Mouse (Mus musculus) liver, postnatal 0 days (tissue): ENCODE data around the gene Cd200r1. TPM values are rescaled to one million over a fixed set of nuclear protein-coding genes. Genes with fewer than 3 reads are reported as not detected.
"Not testable (repeated sequence)": the region's sequence is repeated elsewhere in the genome, so short reads cannot be mapped to it uniquely, and the experiment has no call there.

ENCODE experiments used
- ATAC-seq: fragments of 200-750 bp; cut with Nextera tagmentation; 2 replicates; pipeline ENCODE4 v1.8.0; 2017; ENCODE audit warnings: mild to moderate bottlenecking, moderate library complexity
- DNase-seq: peaks from one replicate; pipeline ENCODE4 v3.0.0-alpha.2; 2016
- H3K27ac ChIP-seq: fragments of 300-500 bp; sonication (generic); 2 replicates; pipeline ENCODE4 v1.5.1; 2014; ENCODE audit warnings: antibody characterized with exemption, moderate library complexity, mild to moderate bottlenecking, low read depth
- H3K27me3 ChIP-seq: fragments of 300-500 bp; sonication (generic); 2 replicates; pipeline ENCODE4 v1.6.1; 2014; ENCODE audit warnings: low read length, control low read depth, mixed read lengths; ENCODE audit not compliant: insufficient read depth
- H3K36me3 ChIP-seq: fragments of 300-500 bp; sonication (generic); replicated peaks from 2 replicates; pipeline ENCODE4 v1.6.1; 2014; ENCODE audit warnings: mild to moderate bottlenecking, control low read depth, low read length, moderate library complexity, mixed read lengths; ENCODE audit not compliant: insufficient read depth
- H3K4me1 ChIP-seq: fragments of 300-500 bp; sonication (generic); 2 replicates; pipeline ENCODE4 v1.6.1; 2014; ENCODE audit warnings: antibody characterized with exemption, mild to moderate bottlenecking, control low read depth; ENCODE audit not compliant: insufficient read depth
- H3K4me2 ChIP-seq: fragments of 300-500 bp; sonication (generic); 2 replicates; pipeline ENCODE4 v1.6.1; 2014; ENCODE audit warnings: low read depth, mild to moderate bottlenecking, low read length, moderate library complexity, mixed read lengths
- H3K4me3 ChIP-seq: fragments of 300-500 bp; sonication (generic); 2 replicates; pipeline ENCODE4 v1.5.1; 2014; ENCODE audit warnings: low read depth, low read length
- H3K9ac ChIP-seq: fragments of 300-500 bp; sonication (generic); replicated peaks from 2 replicates; pipeline ENCODE4 v1.6.1; 2014; ENCODE audit warnings: mild to moderate bottlenecking, moderate library complexity
- H3K9me3 ChIP-seq: fragments of 300-500 bp; sonication (generic); 2 replicates; pipeline ENCODE4 v1.6.1; 2016; ENCODE audit warnings: mild to moderate bottlenecking, control low read depth, low read length, mixed read lengths
- CTCF ChIP-seq: sonication (generic); IDR thresholded peaks from 2 replicates; pipeline ENCODE4 v1.5.1; 2016; ENCODE audit warnings: antibody characterized with exemption, low read depth
- EP300 ChIP-seq: IDR thresholded peaks from 2 replicates; pipeline ENCODE4 v1.6.1; 2016; ENCODE audit warnings: antibody characterized with exemption, low read depth, mild to moderate bottlenecking
- WGBS: fragments of 180-500 bp; shearing (Covaris S2); extraction: QIAGEN DNeasy Blood & Tissue Kit; methylation state at CpG from one replicate; pipeline ENCODE4 v1.1.7; 2014; ENCODE audit not compliant: insufficient replicate concordance; 5-methylcytosine and 5-hydroxymethylcytosine counted together
- polyA plus RNA-seq: library from polyadenylated mRNA; unstranded; fragments of >200 nt; fragmentation: Nextera tagmentation; extraction: Ambion mirVana; gene quantifications from 2 replicates; pipeline ENCODE4 v1.2.1, GENCODE M21; 2015

The Cd200r1 gene
- polyA plus RNA-seq, 1 experiment from 2014 or later: 4.7 TPM

- H3K27ac ChIP-seq: no peak overlapping the region
- no peaks in the 10 kb centered on the region for H3K4me1 ChIP-seq
- ATAC-seq: no peak
- H3K36me3 ChIP-seq: no peaks in the 10 kb centered on the region
- no peak for DNase-seq
- no peak for TF ChIP-seq EP300
- no peaks in the 10 kb centered on the region for H3K27me3 ChIP-seq
- no peak overlapping the region for H3K4me3 ChIP-seq
- no peak overlapping the region for H3K9ac ChIP-seq
- no peak overlapping the region for H3K4me2 ChIP-seq
- H3K9me3 ChIP-seq: no peaks in the 10 kb centered on the region
Measured at GRCm38 (mm10) chr16:44794416-44794815, 28.9 kb downstream of the Cd200r1 start.

GRCm38 (mm10) chr16:44805976-44806375 is 40.4 kb downstream of the Cd200r1 start:
- Histone ChIP-seq H3K9me3 (no peaks in the 10 kb centered on the region), H3K4me2 (no peak overlapping the region), H3K9ac (no peak overlapping the region), H3K4me3 (no peak overlapping the region), H3K4me1 (no peaks in the 10 kb centered on the region), H3K36me3 (no peaks in the 10 kb centered on the region), H3K27me3 (no peaks in the 10 kb centered on the region), H3K27ac (no peak overlapping the region)
- no peak for ATAC-seq
- no peak for DNase-seq
- TF ChIP-seq CTCF (no peak), EP300 (no peak)

GRCm38 (mm10) chr16:44810223-44810622 is 44.7 kb downstream of the Cd200r1 start:
- not testable (repeated sequence) for H3K27me3 ChIP-seq, H3K4me2 ChIP-seq, H3K4me1 ChIP-seq, DNase-seq, ATAC-seq, H3K9ac ChIP-seq, H3K9me3 ChIP-seq, H3K27ac ChIP-seq, H3K4me3 ChIP-seq, H3K36me3 ChIP-seq
- WGBS: 82% methylated on average over 4 of the region's 4 CpGs

- H3K9me3 ChIP-seq: no peaks in the 10 kb centered on the region
- H3K4me2 ChIP-seq: no peak within 1 kb of the TSS
- WGBS: 52% methylated on average over 3 of the region's 3 CpGs
- no peaks in the 10 kb centered on the region for H3K27me3 ChIP-seq
- no peak within 1 kb of the TSS for H3K27ac ChIP-seq
- no peak for DNase-seq
- no peak for TF ChIP-seq CTCF
- no peak for TF ChIP-seq EP300
- no peaks in the 10 kb centered on the region for H3K36me3 ChIP-seq
- no peak within 1 kb of the TSS for H3K4me3 ChIP-seq
- H3K9ac ChIP-seq: no peak within 1 kb of the TSS
- H3K4me1 ChIP-seq: no peaks in the 10 kb centered on the region
- ATAC-seq: no peak
Measured at GRCm38 (mm10) chr16:44811544-44811943, 46.0 kb downstream of the Cd200r1 start, which contains the start of gene Cd200r4. TSS of gene Cd200r4 (plus strand) at chr16:44811733.

- H3K9me3 ChIP-seq: no peaks in the 10 kb centered on the region
- H3K27ac ChIP-seq: no peak overlapping the region
- H3K4me2 ChIP-seq: no peak overlapping the region
- no peak overlapping the region for H3K4me3 ChIP-seq
- no peaks in the 10 kb centered on the region for H3K4me1 ChIP-seq
- H3K9ac ChIP-seq: no peak overlapping the region
- no peak for TF ChIP-seq CTCF
- TF ChIP-seq EP300: no peak
- DNase-seq (no peak), ATAC-seq (no peak)
- no peaks in the 10 kb centered on the region for H3K36me3 ChIP-seq
- no peaks in the 10 kb centered on the region for H3K27me3 ChIP-seq
- 75% methylated on average over 6 of the region's 6 CpGs for WGBS
Measured at GRCm38 (mm10) chr16:44812468-44813065, 47.0 kb downstream of the Cd200r1 start.

GRCm38 (mm10) chr16:44818010-44818409 is 52.5 kb downstream of the Cd200r1 start:
- H3K9me3 ChIP-seq: no peaks in the 10 kb centered on the region
- H3K27me3 ChIP-seq: no peaks in the 10 kb centered on the region
- no peak overlapping the region for H3K9ac ChIP-seq
- no peaks in the 10 kb centered on the region for H3K36me3 ChIP-seq
- no peak overlapping the region for H3K4me3 ChIP-seq
- DNase-seq (no peak), ATAC-seq (no peak)
- WGBS: 57% methylated on average over 1 of the region's 1 CpGs
- no peak overlapping the region for H3K27ac ChIP-seq
- H3K4me1 ChIP-seq: no peaks in the 10 kb centered on the region
- TF ChIP-seq CTCF (no peak), EP300 (no peak)
- H3K4me2 ChIP-seq: no peak overlapping the region

- Histone ChIP-seq H3K9ac (no peak overlapping the region), H3K36me3 (no peaks in the 10 kb centered on the region), H3K9me3 (no peaks in the 10 kb centered on the region), H3K27ac (no peak overlapping the region), H3K4me1 (no peaks in the 10 kb centered on the region), H3K27me3 (no peaks in the 10 kb centered on the region), H3K4me2 (no peak overlapping the region), H3K4me3 (no peak overlapping the region)
- ATAC-seq (no peak), DNase-seq (no peak)
- no peak for TF ChIP-seq EP300
- TF ChIP-seq CTCF: no peak
- 45% methylated on average over 4 of the region's 4 CpGs for WGBS
Measured at GRCm38 (mm10) chr16:44820545-44820944, 55.0 kb downstream of the Cd200r1 start.
